7 mouse cellular contexts compared by ENCODE assay signal in genomic region chr12:85280105-85280844, GRCm38 (mm10). TPM values are rescaled to one million over a fixed set of nuclear protein-coding genes. Genes with fewer than 3 reads are reported as not detected.
DNase-seq lines count a peak whose midpoint lies in the region; ATAC-seq lines count a peak whose summit lies in the region.

No protein-coding gene starts in this region.

- H3K27ac ChIP-seq in embryonic facial prominence, embryonic 10.5 days (replicated peaks), result peak overlapping the region; percentile 91
- H3K27ac ChIP-seq in limb, embryonic 10.5 days, result peak overlapping the region; percentile 90
- peak overlapping the region; percentile 69 for H3K27ac ChIP-seq in midbrain, embryonic 13.5 days

- WGBS in embryonic facial prominence, embryonic 10.5 days, result under 1% methylated on average over 31 of the region's 31 CpGs
- under 1% methylated on average over 31 of the region's 31 CpGs for WGBS in limb, embryonic 10.5 days
- under 1% methylated on average over 31 of the region's 31 CpGs for WGBS in midbrain, embryonic 13.5 days

- H3K4me2 ChIP-seq in midbrain, embryonic 13.5 days (replicated peaks), result peak overlapping the region; percentile 87

- peak overlapping the region; percentile 77 for H3K9ac ChIP-seq in midbrain, embryonic 13.5 days (replicated peaks)

- no peaks in the 10 kb centered on the region for H3K27me3 ChIP-seq in embryonic facial prominence, embryonic 10.5 days (replicated peaks; ENCODE audit: low read depth, poor library complexity, severe bottlenecking)
- no peaks in the 10 kb centered on the region for H3K27me3 ChIP-seq in limb, embryonic 10.5 days (ENCODE audit: low read depth, poor library complexity, severe bottlenecking)
- H3K27me3 ChIP-seq in midbrain, embryonic 13.5 days, result no peaks in the 10 kb centered on the region

- peaks cover 9% of the 10 kb centered on the region for H3K4me1 ChIP-seq in embryonic facial prominence, embryonic 10.5 days
- peaks cover 7% of the 10 kb centered on the region for H3K4me1 ChIP-seq in limb, embryonic 10.5 days
- H3K4me1 ChIP-seq in midbrain, embryonic 13.5 days (replicated peaks), result peaks cover 10% of the 10 kb centered on the region

- peak overlapping the region; percentile 84 for H3K4me3 ChIP-seq in embryonic facial prominence, embryonic 10.5 days
- peak overlapping the region; percentile 74 for H3K4me3 ChIP-seq in limb, embryonic 10.5 days
- H3K4me3 ChIP-seq in midbrain, embryonic 13.5 days (replicated peaks), result peak overlapping the region; percentile 67

- peak; percentile 90 for ATAC-seq in granulocyte monocyte progenitor cell, adult 5-6 weeks (replicated peaks; ENCODE audit: poor library complexity, severe bottlenecking)
- ATAC-seq in midbrain, embryonic 13.5 days, result peak; percentile 99

- DNase-seq in adrenal gland, postnatal 10 days, result peak; percentile 98
- DNase-seq in embryonic facial prominence, embryonic 10.5 days (ENCODE audit: low spot score), result peak; percentile 96
- DNase-seq in kidney, adult 11 months, result peak; percentile 97
- DNase-seq in limb, embryonic 10.5 days (ENCODE audit: low spot score), result peak; percentile 91
- peak; percentile 95 for DNase-seq in spleen, adult 12 weeks (ENCODE audit: low spot score)

- no peaks in the 10 kb centered on the region for H3K9me3 ChIP-seq in embryonic facial prominence, embryonic 10.5 days
- H3K9me3 ChIP-seq in limb, embryonic 10.5 days (replicated peaks), result no peaks in the 10 kb centered on the region
- no peaks in the 10 kb centered on the region for H3K9me3 ChIP-seq in midbrain, embryonic 13.5 days

- peaks cover 6% of the 10 kb centered on the region; the same call in 1 of the 2 replicates for H3K36me3 ChIP-seq in embryonic facial prominence, embryonic 10.5 days (replicated peaks)
- peaks cover 6% of the 10 kb centered on the region; the same call in 1 of the 2 replicates for H3K36me3 ChIP-seq in limb, embryonic 10.5 days
- no peaks in the 10 kb centered on the region for H3K36me3 ChIP-seq in midbrain, embryonic 13.5 days

RNA-seq across cellular contexts. Expression of gene Acyp1, which starts 8.0 kb away (rescaled TPM):
- 10 to 100 TPM; 28.2 to 31.0 TPM for total RNA-seq in adrenal gland, postnatal 10 days (2021)
- 47.3 and 50.6 TPM in 2 replicates for polyA plus RNA-seq in embryonic facial prominence, embryonic 10.5 days (2016; fragmentation: Nextera tagmentation; extraction: Ambion mirVana)
- total RNA-seq in granulocyte monocyte progenitor cell, adult 5-6 weeks (2014; fragmentation: Nextera tagmentation), result 39.7 and 58.9 TPM in 2 replicates
- total RNA-seq in granulocyte monocyte progenitor cell, adult 5-6 weeks (2017), result 34.6 and 69.2 TPM in 2 replicates
- polyA plus RNA-seq in limb, embryonic 10.5 days (2016; fragmentation: Nextera tagmentation; extraction: Ambion mirVana), result 47.2 and 54.2 TPM in 2 replicates
- polyA plus RNA-seq in midbrain, embryonic 13.5 days (2015; fragmentation: Nextera tagmentation; extraction: Ambion mirVana), result 68.1 and 71.4 TPM in 2 replicates

RNA-seq across cellular contexts. Expression of gene Zc2hc1c, which starts 8.1 kb away (rescaled TPM):
- 1 to 10 TPM in 1 of 2 experiments, under 1 TPM in 1; 0.78 to 1.2 TPM for total RNA-seq in adrenal gland, postnatal 10 days (2021)
- polyA plus RNA-seq in embryonic facial prominence, embryonic 10.5 days (2016; fragmentation: Nextera tagmentation; extraction: Ambion mirVana), result 0.90 and 0.92 TPM in 2 replicates
- total RNA-seq in granulocyte monocyte progenitor cell, adult 5-6 weeks (2014; fragmentation: Nextera tagmentation), result not detected in 2 replicates
- not detected in 2 replicates for total RNA-seq in granulocyte monocyte progenitor cell, adult 5-6 weeks (2017)
- 0.68 and 0.91 TPM in 2 replicates for polyA plus RNA-seq in limb, embryonic 10.5 days (2016; fragmentation: Nextera tagmentation; extraction: Ambion mirVana)
- polyA plus RNA-seq in midbrain, embryonic 13.5 days (2015; fragmentation: Nextera tagmentation; extraction: Ambion mirVana), result 1.3 TPM in 2 replicates

RNA-seq across cellular contexts. Expression of gene Mlh3, which starts 9.9 kb away (rescaled TPM):
- 10 to 100 TPM in 1 of 2 experiments, 1 to 10 TPM in 1; 8.6 to 11.5 TPM for total RNA-seq in adrenal gland, postnatal 10 days (2021)
- 7.6 and 8.2 TPM in 2 replicates for polyA plus RNA-seq in embryonic facial prominence, embryonic 10.5 days (2016; fragmentation: Nextera tagmentation; extraction: Ambion mirVana)
- 9.8 and 11.1 TPM in 2 replicates for total RNA-seq in granulocyte monocyte progenitor cell, adult 5-6 weeks (2014; fragmentation: Nextera tagmentation)
- total RNA-seq in granulocyte monocyte progenitor cell, adult 5-6 weeks (2017), result 7.7 and 7.9 TPM in 2 replicates
- 7.0 and 8.2 TPM in 2 replicates for polyA plus RNA-seq in limb, embryonic 10.5 days (2016; fragmentation: Nextera tagmentation; extraction: Ambion mirVana)
- 8.9 and 9.0 TPM in 2 replicates for polyA plus RNA-seq in midbrain, embryonic 13.5 days (2015; fragmentation: Nextera tagmentation; extraction: Ambion mirVana)

RNA-seq across cellular contexts. Expression of gene Nek9, which starts 58.9 kb away (rescaled TPM):
- 10 to 100 TPM; 57.5 to 65.8 TPM for total RNA-seq in adrenal gland, postnatal 10 days (2021)
- 24.5 and 26.6 TPM in 2 replicates for polyA plus RNA-seq in embryonic facial prominence, embryonic 10.5 days (2016; fragmentation: Nextera tagmentation; extraction: Ambion mirVana)
- total RNA-seq in granulocyte monocyte progenitor cell, adult 5-6 weeks (2014; fragmentation: Nextera tagmentation), result 33.1 and 44.6 TPM in 2 replicates
- total RNA-seq in granulocyte monocyte progenitor cell, adult 5-6 weeks (2017), result 24.1 and 26.6 TPM in 2 replicates
- polyA plus RNA-seq in limb, embryonic 10.5 days (2016; fragmentation: Nextera tagmentation; extraction: Ambion mirVana), result 26.0 and 29.9 TPM in 2 replicates
- polyA plus RNA-seq in midbrain, embryonic 13.5 days (2015; fragmentation: Nextera tagmentation; extraction: Ambion mirVana), result 12.6 and 13.5 TPM in 2 replicates

Comparison
In these comparisons a context has a peak if more than half of its experiments do, and no peak if none do; other contexts are left out.
1. Peak in every context shown above with its lines: DNase-seq, ATAC-seq, H3K4me3 ChIP-seq and H3K27ac ChIP-seq.